Mouse (Mus musculus): Measurements from ENCODE around the gene Gsdme. TPM values are rescaled to one million over a fixed set of nuclear protein-coding genes. Genes with fewer than 3 reads are reported as not detected.

Gene Gsdme
- 11.1 and 11.6 TPM in 2 replicates for polyA plus RNA-seq (2012; rRNA removed)

DNA sequence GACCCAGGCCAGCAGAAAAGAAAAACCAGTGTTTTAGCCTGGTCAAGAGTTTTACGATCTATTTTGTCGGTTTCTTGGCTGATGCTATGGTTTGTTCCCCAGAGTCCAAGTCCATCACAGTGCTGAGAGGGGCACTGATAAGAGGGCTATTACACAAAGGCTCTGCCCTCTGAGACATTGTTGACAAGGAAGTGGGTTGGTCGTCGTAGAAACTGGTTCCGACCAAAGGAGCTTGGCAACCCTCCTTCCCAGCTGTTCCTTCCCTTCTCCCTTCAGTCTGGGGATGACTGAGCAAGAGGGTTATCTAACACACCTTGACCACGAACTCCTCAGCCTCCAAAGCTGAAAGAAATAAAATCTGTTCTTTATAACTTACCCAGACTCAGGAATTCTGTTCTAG is at the start of gene Gsdme:
Gene Gsdme, minus strand, starts transcription at position 193 of the 400 bp plus-strand sequence.
- DNase-seq (ENCODE audit: extremely low spot score in 1 of 2, low spot score in 1 of 2), result no peak

- DNase-seq (ENCODE audit: extremely low spot score in 1 of 2, low spot score in 1 of 2), result peak; percentile 45 to 88
Observed at GRCm38 (mm10) chr6:50312647-50313046, 49.0 kb upstream of the Gsdme start.

DNA sequence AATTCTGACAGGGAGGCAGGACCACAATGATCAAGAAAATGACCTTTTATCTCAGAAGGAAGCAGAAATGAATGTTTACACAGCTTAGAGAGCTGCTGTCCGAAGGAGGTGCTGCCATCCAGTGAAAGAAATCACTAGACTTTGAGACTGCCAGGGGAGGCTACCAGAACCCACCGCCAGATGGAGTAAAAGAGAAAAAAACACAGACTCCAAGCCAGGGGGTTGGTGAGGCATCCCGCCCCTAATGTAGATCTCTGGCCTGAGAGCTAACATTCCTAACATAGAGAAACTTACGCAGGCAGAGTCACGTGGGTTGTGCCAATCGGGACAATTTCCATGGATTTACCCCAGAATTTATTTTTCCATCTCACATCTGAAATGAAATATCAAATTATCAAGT is 45.4 kb upstream of the Gsdme start:
- peak in 1 of 2 experiments; percentile 72 for DNase-seq (ENCODE audit: extremely low spot score in 1 of 2, low spot score in 1 of 2)

DNA sequence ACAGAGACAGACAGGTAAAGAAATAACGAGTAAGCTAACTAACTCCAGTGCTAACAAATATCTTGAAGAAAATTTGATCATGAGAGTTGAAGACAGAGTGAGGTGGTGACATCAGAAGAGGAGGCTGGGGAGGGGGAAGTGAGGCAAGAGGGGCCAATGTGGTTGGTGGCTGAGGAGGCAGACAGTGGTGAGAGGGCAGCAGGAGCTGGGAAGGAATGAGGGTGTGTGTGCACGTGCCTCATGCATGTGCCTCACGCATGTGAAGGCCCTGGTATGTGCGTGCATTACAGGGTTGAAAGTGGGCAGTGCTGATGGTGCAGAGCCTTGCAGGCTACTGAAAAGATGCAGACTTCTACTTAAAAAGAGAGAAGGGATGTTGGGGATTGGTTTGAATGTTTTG is 43.0 kb upstream of the Gsdme start:
- DNase-seq (ENCODE audit: extremely low spot score in 1 of 2, low spot score in 1 of 2), result no peak

DNA sequence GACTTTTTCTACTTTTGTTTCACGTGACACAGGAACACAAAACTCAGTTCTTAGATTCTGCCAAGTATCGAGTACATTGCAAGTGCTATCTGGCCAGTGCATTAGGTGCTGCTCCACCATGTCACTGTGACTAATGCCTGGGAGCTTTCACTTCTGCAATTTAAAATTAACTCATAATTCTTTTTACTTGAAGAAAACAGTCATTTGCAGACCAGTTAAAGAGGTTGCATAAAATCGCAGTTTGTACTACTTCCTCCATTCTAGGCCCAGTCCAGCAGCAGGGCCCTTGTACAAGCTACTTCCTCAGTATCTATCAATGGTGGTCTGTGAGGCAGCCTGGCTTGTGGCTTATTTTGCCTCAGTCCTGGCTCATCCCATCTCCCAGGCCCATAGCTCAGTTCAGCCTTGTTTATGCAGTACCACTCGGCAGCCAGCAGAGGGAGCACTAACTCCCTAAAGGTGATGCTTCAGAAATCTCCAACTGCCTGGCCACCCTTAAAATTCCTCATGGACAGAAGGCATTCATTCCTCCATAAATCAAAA is 41.4 kb upstream of the Gsdme start:
- peak; percentile 66 to 89 for DNase-seq (ENCODE audit: extremely low spot score in 1 of 2, low spot score in 1 of 2)

GRCm38 (mm10) chr6:50301121-50301520 is 37.5 kb upstream of the Gsdme start:
- DNase-seq (ENCODE audit: extremely low spot score in 1 of 2, low spot score in 1 of 2), result no peak

- no peak for DNase-seq (ENCODE audit: extremely low spot score in 1 of 2, low spot score in 1 of 2)
Observed at GRCm38 (mm10) chr6:50300622-50301021, 37.0 kb upstream of the Gsdme start.

- DNase-seq (ENCODE audit: extremely low spot score in 1 of 2, low spot score in 1 of 2), result no peak
Observed at GRCm38 (mm10) chr6:50299071-50299470, 35.4 kb upstream of the Gsdme start.

- DNase-seq (ENCODE audit: extremely low spot score in 1 of 2, low spot score in 1 of 2), result no peak
Observed at GRCm38 (mm10) chr6:50297671-50298070, 34.0 kb upstream of the Gsdme start.

DNA sequence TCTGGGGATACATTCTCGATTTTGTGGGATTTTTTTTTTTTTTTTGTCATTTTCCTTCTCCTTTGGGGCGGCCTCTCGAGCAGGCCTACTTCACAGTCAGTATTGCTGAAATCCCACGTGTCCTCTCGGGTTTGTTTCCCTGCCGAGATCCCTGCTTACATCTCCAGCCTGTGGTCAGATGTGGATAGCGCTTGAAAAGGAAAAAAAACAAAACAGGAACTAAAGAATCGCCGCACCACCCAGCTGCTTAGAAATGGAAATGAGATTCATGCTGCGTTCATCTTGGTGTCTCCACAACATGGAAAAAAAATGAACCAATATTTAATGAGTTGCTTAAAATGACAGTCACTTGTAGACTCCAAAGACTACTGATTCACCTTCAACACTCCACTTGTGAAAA is 31.5 kb upstream of the Gsdme start:
- DNase-seq (ENCODE audit: extremely low spot score in 1 of 2, low spot score in 1 of 2), result no peak

GRCm38 (mm10) chr6:50294128-50294527 is 30.5 kb upstream of the Gsdme start:
- DNase-seq (ENCODE audit: extremely low spot score in 1 of 2, low spot score in 1 of 2), result peak; percentile 66 to 93

- no peak for DNase-seq (ENCODE audit: extremely low spot score in 1 of 2, low spot score in 1 of 2)
Observed at GRCm38 (mm10) chr6:50291650-50292049, 28.0 kb upstream of the Gsdme start.

GRCm38 (mm10) chr6:50286881-50287280 is 23.2 kb upstream of the Gsdme start:
- no peak for DNase-seq (ENCODE audit: extremely low spot score in 1 of 2, low spot score in 1 of 2)

DNA sequence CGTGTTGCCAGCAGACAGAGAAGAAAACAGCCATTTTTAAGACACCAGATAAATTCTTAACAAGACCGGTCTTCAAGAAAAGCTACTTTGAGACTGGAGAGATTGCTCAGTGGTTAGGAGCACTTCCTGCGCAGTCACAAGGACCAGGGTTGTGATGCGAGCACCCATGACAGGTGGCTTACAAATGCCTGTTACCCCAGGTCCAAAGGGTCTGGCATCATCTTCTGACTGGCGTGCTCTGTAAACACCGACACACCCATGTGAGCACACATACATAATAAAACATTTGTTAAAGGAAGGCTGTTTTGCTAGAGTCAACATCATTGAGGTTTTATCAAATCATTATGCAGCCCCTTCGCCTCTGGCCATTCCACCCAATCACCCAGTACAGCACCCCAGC is 16.0 kb upstream of the Gsdme start:
- DNase-seq (ENCODE audit: extremely low spot score in 1 of 2, low spot score in 1 of 2), result no peak

- DNase-seq (ENCODE audit: extremely low spot score in 1 of 2, low spot score in 1 of 2), result no peak
Observed at GRCm38 (mm10) chr6:50273947-50274346, 10.3 kb upstream of the Gsdme start.

DNA sequence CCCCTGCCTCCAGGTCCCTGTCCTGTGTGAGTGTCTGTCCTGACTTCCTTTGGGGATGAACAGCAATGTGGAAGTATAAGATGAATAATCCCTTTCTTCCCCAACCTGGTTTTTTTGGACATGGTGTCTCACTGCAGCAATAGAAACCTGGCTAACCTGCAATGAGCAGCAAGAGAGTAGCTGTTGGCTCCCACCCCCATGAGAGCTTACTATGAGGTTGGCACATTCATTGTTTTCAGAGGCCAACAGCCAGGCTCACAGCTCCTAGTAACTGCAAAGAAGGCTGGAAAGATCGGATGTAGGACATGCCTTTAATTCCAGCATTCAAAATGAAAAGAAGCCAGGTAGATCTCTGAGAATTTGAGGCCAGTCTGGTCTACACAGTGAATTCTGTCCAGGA is 9.8 kb upstream of the Gsdme start:
- DNase-seq (ENCODE audit: extremely low spot score in 1 of 2, low spot score in 1 of 2), result no peak

DNA sequence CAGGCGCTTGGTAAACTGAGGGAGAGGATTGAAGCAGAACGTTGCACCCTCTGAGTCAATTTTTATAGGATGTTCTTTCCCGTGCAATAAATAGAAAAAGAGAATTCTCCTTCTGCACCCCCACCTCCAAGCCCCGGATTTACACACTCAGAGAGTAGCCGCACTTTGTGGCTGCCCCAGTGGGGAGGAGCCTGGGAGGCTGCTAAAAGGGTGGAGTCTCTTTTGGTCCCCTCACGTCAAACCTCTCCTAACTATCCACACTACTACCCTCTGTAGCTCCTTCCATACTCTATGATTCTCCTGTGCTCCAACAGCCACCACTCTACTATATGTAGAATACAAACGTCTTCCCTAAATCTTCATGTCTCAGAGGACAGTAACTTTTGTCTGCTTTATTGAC is 1.4 kb downstream of the Gsdme start:
- DNase-seq (ENCODE audit: extremely low spot score in 1 of 2, low spot score in 1 of 2), result no peak

DNA sequence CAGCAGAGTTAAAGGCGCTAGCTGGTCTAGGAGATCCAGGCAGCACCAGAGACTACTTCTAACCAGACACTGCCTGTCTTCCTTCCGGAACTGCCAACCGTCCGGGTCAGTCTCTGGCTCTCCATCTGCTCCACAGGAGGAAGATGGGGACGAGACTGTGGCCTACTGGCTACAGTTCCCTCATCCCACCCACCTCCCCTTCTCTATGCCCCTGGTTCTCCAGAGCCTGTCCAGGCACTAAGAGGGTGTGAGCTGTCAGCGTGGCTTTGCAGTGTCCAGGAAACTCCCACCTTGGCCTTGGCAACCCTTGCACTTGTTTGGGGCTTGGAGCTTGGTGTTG is 1.8 kb downstream of the Gsdme start:
- no peak for DNase-seq (ENCODE audit: extremely low spot score in 1 of 2, low spot score in 1 of 2)

GRCm38 (mm10) chr6:50261201-50261921 is 2.3 kb downstream of the Gsdme start:
- DNase-seq (ENCODE audit: extremely low spot score in 1 of 2, low spot score in 1 of 2), result peak; percentile 61 to 86

GRCm38 (mm10) chr6:50255356-50255755 is 8.3 kb downstream of the Gsdme start:
- no peak for DNase-seq (ENCODE audit: extremely low spot score in 1 of 2, low spot score in 1 of 2)

- DNase-seq (ENCODE audit: extremely low spot score in 1 of 2, low spot score in 1 of 2), result peak; percentile 50 to 78
Observed at GRCm38 (mm10) chr6:50254723-50255184, 8.9 kb downstream of the Gsdme start.

DNA sequence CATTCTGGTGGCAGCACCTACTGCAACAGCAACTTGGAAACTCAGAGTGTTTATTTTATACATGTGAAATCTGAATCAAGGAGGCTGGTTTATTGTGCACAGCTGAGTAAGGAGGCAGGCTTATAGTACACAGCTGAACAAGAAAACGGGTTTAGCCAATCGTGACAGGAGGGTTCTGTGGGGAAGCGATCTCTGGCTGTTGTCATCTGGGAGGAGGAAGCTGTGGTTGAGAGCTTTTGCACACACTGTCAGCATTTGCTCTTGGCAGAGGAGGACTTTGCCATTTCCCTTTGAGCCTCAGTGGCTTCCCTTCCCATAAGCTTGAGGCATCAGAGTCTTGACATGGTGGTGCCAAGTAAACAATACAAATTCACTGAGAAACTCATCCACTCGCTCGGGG is 11.0 kb downstream of the Gsdme start:
- no peak for DNase-seq (ENCODE audit: extremely low spot score in 1 of 2, low spot score in 1 of 2)
